Mouse (Mus musculus) heart, adult 18-20 months (tissue): ENCODE measurements at regions not wholly inside any gene's neighbourhood (a gene's known extent, or its start where the extent isn't known, plus 50 kb on each side); places are given as distances from the start of the nearest gene placed in this dataset.

Experiments
- DNase-seq, 2 experiments: peaks; one replicate each; pipeline ENCODE4 v3.0.0; 2021 to 2022; ENCODE audit warnings: mixed read lengths in 1 of 2

GRCm38 (mm10) chr6:117279297-117279696, 111.0 kb downstream of the Cxcl12 start:
- DNase-seq: peak in 1 of 2 experiments; percentile 21

GRCm38 (mm10) chr6:117279786-117280411, 111.6 kb downstream of the Cxcl12 start:
- DNase-seq: no peak

GRCm38 (mm10) chr6:117280911-117281310, 112.6 kb downstream of the Cxcl12 start:
- DNase-seq: no peak

- DNase-seq: no peak
These were observed 115.3 kb downstream of the Cxcl12 start for GRCm38 (mm10) chr6:117283616-117284015.

GRCm38 (mm10) chr6:117284376-117285106, 116.2 kb downstream of the Cxcl12 start:
- no peak for DNase-seq

GRCm38 (mm10) chr6:117287396-117287795, 119.1 kb downstream of the Cxcl12 start:
- no peak for DNase-seq

GRCm38 (mm10) chr6:117293780-117294465, 125.6 kb downstream of the Cxcl12 start:
- no peak for DNase-seq

- no peak for DNase-seq
These were observed 129.6 kb downstream of the Cxcl12 start for GRCm38 (mm10) chr6:117297918-117298317.

GRCm38 (mm10) chr6:117299503-117300288, 131.4 kb downstream of the Cxcl12 start:
- DNase-seq: peak; percentile 17 to 18

GRCm38 (mm10) chr6:117303361-117303760, 135.0 kb downstream of the Cxcl12 start:
- DNase-seq: no peak

- no peak for DNase-seq
These were observed 137.5 kb downstream of the Cxcl12 start for GRCm38 (mm10) chr6:117305736-117306250.

GRCm38 (mm10) chr6:117308636-117309035, 140.3 kb downstream of the Cxcl12 start:
- no peak for DNase-seq

GRCm38 (mm10) chr6:117312891-117313781, 144.8 kb downstream of the Cxcl12 start:
- DNase-seq: peak in 1 of 2 experiments; percentile 21

GRCm38 (mm10) chr6:117313944-117314566, 145.7 kb downstream of the Cxcl12 start:
- no peak for DNase-seq

- no peak for DNase-seq
These were observed 155.0 kb downstream of the Cxcl12 start for GRCm38 (mm10) chr6:117323301-117323700.

- no peak for DNase-seq
These were observed 155.5 kb downstream of the Cxcl12 start for GRCm38 (mm10) chr6:117323850-117324249.

GRCm38 (mm10) chr6:117326835-117327775, 158.8 kb downstream of the Cxcl12 start:
- peak in 1 of 2 experiments; percentile 34 for DNase-seq

- DNase-seq: peak in 1 of 2 experiments; percentile 18
These were observed 161.0 kb downstream of the Cxcl12 start for GRCm38 (mm10) chr6:117329164-117329939.
